Mouse (Mus musculus) neural tube, embryonic 14.5 days (tissue): ENCODE measurements at regions not wholly inside any gene's neighbourhood (a gene's known extent, or its start where the extent isn't known, plus 50 kb on each side); places are given as distances from the start of the nearest gene placed in this dataset.
"Not testable (repeated sequence)": the region's sequence is repeated elsewhere in the genome, so short reads cannot be mapped to it uniquely, and the experiment has no call there.

Experiments used
- ATAC-seq: fragments of 200-750 bp; cut with Nextera tagmentation; 2 replicates; pipeline ENCODE4 v1.8.0; 2017; ENCODE audit warnings: low read depth, mild to moderate bottlenecking, moderate TSS enrichment, moderate library complexity
- H3K27ac ChIP-seq: fragments of 300-500 bp; sonication (generic); 2 replicates; pipeline ENCODE4 v1.5.1; 2014; ENCODE audit warnings: low read depth, mild to moderate bottlenecking, control low read depth, low read length, moderate library complexity, mixed read lengths
- H3K27me3 ChIP-seq: fragments of 300-500 bp; sonication (generic); 2 replicates; pipeline ENCODE4 v1.6.1; 2014; ENCODE audit warnings: low read length; ENCODE audit not compliant: control insufficient read depth, insufficient read depth
- H3K36me3 ChIP-seq: fragments of 300-500 bp; sonication (generic); 2 replicates; pipeline ENCODE4 v1.6.1; 2014; ENCODE audit warnings: low read length, mixed read lengths; ENCODE audit not compliant: control insufficient read depth, insufficient read depth
- H3K4me1 ChIP-seq: fragments of 300-500 bp; sonication (generic); 2 replicates; pipeline ENCODE4 v1.6.1; 2014; ENCODE audit warnings: low read length; ENCODE audit not compliant: control insufficient read depth, insufficient read depth
- H3K4me2 ChIP-seq: fragments of 300-500 bp; sonication (generic); 2 replicates; pipeline ENCODE4 v1.6.1; 2014; ENCODE audit warnings: mild to moderate bottlenecking, low read depth, low read length, control low read depth
- H3K4me3 ChIP-seq: fragments of 300-500 bp; sonication (generic); 2 replicates; pipeline ENCODE4 v1.5.1; 2014; ENCODE audit warnings: low read depth, low read length, control low read depth, mixed read lengths
- H3K9ac ChIP-seq: fragments of 300-500 bp; sonication (generic); replicated peaks from 2 replicates; pipeline ENCODE4 v1.6.1; 2014; ENCODE audit warnings: low read depth, mild to moderate bottlenecking, control low read depth, low read length, mixed read lengths
- H3K9me3 ChIP-seq: fragments of 300-500 bp; sonication (generic); 2 replicates; pipeline ENCODE4 v1.6.1; 2016; ENCODE audit warnings: low read length; ENCODE audit not compliant: control insufficient read depth
- WGBS: fragments of 180-500 bp; shearing (Covaris S2); extraction: QIAGEN DNeasy Blood & Tissue Kit; methylation state at CpG from one replicate; pipeline ENCODE4 v1.1.7; 2014; 5-methylcytosine and 5-hydroxymethylcytosine counted together

DNA sequence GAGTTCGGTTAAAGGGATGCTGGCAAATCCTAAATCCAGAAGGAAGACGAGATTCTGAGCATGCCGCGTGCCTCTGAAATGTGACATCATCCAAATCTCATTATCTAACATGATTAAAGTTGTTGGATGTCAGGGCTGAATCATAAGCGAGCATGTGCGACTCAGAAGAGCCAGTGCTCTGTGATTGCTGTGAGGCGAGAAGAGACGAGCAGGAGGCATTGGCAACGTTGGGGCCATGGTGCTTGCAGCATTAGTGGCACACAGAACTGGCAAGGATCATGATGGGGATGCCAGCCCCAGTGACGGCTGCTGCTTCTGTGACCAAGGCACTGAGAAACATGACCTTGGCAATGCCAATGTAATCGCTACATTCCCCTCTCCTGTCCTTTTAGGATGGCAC lies 895.4 kb downstream of the Robo1 start:
- Histone ChIP-seq H3K4me3 (no peak overlapping the region), H3K9me3 (no peaks in the 10 kb centered on the region), H3K4me2 (no peak overlapping the region), H3K4me1 (no peaks in the 10 kb centered on the region), H3K27me3 (no peaks in the 10 kb centered on the region), H3K27ac (no peak overlapping the region), H3K36me3 (no peaks in the 10 kb centered on the region), H3K9ac (no peak overlapping the region)
- 88% methylated on average over 11 of the region's 11 CpGs for WGBS
- no peak for ATAC-seq

- Histone ChIP-seq H3K36me3 (no peaks in the 10 kb centered on the region), H3K4me2 (no peak overlapping the region)
- WGBS: 34% methylated on average over 3 of the region's 3 CpGs
Measured at GRCm38 (mm10) chr16:73200991-73201390, 892.9 kb downstream of the Robo1 start.

GRCm38 (mm10) chr16:73182776-73183175 lies 874.7 kb downstream of the Robo1 start:
- H3K36me3 ChIP-seq: no peaks in the 10 kb centered on the region
- no peak for ATAC-seq
- 33% methylated on average over 5 of the region's 5 CpGs for WGBS
- no peaks in the 10 kb centered on the region for H3K9me3 ChIP-seq
- no peak overlapping the region for H3K4me2 ChIP-seq
- no peak overlapping the region for H3K4me3 ChIP-seq
- H3K27ac ChIP-seq: no peak overlapping the region
- no peaks in the 10 kb centered on the region for H3K27me3 ChIP-seq
- no peak overlapping the region for H3K9ac ChIP-seq
- no peaks in the 10 kb centered on the region for H3K4me1 ChIP-seq

More at GRCm38 (mm10) chr16:73200991-73201390, 892.9 kb downstream of the Robo1 start:
- H3K9me3 ChIP-seq: no peaks in the 10 kb centered on the region
- no peak overlapping the region for H3K9ac ChIP-seq
- no peaks in the 10 kb centered on the region for H3K4me1 ChIP-seq
- no peak overlapping the region for H3K4me3 ChIP-seq
- H3K27ac ChIP-seq: no peak overlapping the region
- ATAC-seq: no peak
- no peaks in the 10 kb centered on the region for H3K27me3 ChIP-seq

DNA sequence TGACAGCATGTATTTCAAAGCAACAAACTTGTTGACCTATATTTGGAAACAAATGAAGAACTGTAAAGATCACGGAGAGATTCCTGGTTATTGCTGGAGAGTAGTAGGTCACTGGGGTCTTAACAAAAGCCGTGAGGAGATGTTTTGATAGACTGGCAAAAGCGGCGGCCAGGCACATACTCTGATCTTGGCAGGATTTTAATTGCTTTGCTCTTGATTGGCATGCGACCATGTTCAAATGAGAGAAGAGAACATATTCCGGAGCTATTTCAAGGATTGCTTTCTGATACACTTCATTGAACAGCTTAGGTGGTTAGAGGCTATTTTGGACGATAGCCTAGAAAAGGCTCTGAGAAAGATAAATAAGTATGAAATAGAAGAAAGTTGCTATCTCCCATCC lies 874.2 kb downstream of the Robo1 start:
- Histone ChIP-seq H3K27ac (no peak overlapping the region), H3K27me3 (no peaks in the 10 kb centered on the region), H3K36me3 (no peaks in the 10 kb centered on the region), H3K4me3 (no peak overlapping the region), H3K4me2 (no peak overlapping the region), H3K9me3 (no peaks in the 10 kb centered on the region), H3K4me1 (no peaks in the 10 kb centered on the region), H3K9ac (no peak overlapping the region)
- WGBS: 64% methylated on average over 7 of the region's 7 CpGs
- ATAC-seq: no peak

DNA sequence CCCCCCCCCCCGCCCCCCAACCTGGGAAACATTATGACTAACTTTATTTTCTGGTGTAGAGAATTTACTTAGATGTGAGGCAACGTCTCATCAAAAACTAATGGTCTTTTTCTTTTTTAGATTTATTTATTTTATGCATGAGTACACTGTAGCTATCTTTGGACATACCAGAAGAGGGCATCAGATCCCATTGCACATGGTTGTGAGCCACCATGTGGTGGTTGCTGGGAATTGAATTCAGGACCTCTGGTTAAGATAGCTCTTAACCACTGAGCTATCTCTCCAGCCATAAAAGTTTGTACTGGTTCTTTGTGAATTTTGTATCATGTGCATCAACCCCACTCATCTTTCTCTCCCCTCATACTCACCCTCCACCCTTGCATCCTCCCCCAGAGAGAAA lies 847.3 kb downstream of the Robo1 start:
- no peak overlapping the region for H3K4me3 ChIP-seq
- no peaks in the 10 kb centered on the region for H3K27me3 ChIP-seq
- H3K4me2 ChIP-seq: no peak overlapping the region
- 37% methylated on average over 2 of the region's 2 CpGs for WGBS
- H3K36me3 ChIP-seq: no peaks in the 10 kb centered on the region
- no peak overlapping the region for H3K9ac ChIP-seq
- H3K9me3 ChIP-seq: no peaks in the 10 kb centered on the region
- ATAC-seq: no peak
- no peaks in the 10 kb centered on the region for H3K4me1 ChIP-seq
- no peak overlapping the region for H3K27ac ChIP-seq

GRCm38 (mm10) chr16:73127927-73128326 lies 819.8 kb downstream of the Robo1 start:
- 100% methylated on average over 1 of the region's 1 CpGs for WGBS
- H3K4me3 ChIP-seq, H3K27ac ChIP-seq, H3K27me3 ChIP-seq, H3K4me2 ChIP-seq, H3K4me1 ChIP-seq, H3K36me3 ChIP-seq, ATAC-seq, H3K9ac ChIP-seq, H3K9me3 ChIP-seq: not testable (repeated sequence)

GRCm38 (mm10) chr16:73120568-73120967 lies 812.5 kb downstream of the Robo1 start:
- no peaks in the 10 kb centered on the region for H3K36me3 ChIP-seq
- no peak overlapping the region for H3K4me3 ChIP-seq
- no peaks in the 10 kb centered on the region for H3K4me1 ChIP-seq
- no peak overlapping the region for H3K9ac ChIP-seq
- H3K4me2 ChIP-seq: no peak overlapping the region
- ATAC-seq: no peak
- H3K27me3 ChIP-seq: 0 out of 2 replicates have a peak, but pooled peaks cover 3% of the 10 kb centered on the region
- H3K9me3 ChIP-seq: no peaks in the 10 kb centered on the region
- no peak overlapping the region for H3K27ac ChIP-seq

DNA sequence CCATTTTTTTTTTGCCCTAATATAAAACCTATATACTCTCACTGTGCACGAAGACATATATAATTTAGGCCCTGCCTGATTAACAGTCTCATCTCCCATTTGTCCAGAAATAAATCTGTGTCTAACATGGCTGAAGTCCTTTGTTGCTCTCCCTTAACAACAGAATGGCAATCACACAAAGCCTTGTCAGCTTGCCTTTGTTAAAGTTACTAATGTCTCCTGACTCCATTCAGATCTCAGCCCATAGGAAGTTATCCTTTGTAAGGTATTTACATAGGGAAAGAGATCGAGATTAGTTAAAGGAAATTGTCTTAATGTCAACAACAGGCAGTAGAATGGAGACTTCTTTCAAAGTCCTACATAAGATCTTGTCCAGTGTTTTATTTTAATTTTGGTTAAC lies 809.2 kb downstream of the Robo1 start:
- no peaks in the 10 kb centered on the region for H3K9me3 ChIP-seq
- H3K36me3 ChIP-seq: no peaks in the 10 kb centered on the region
- no peak overlapping the region for H3K9ac ChIP-seq
- H3K4me3 ChIP-seq: no peak overlapping the region
- no peak overlapping the region for H3K4me2 ChIP-seq
- no peak overlapping the region for H3K27ac ChIP-seq
- 0 out of 2 replicates have a peak, but pooled peaks cover 3% of the 10 kb centered on the region for H3K27me3 ChIP-seq
- WGBS: 14% methylated on average over 2 of the region's 2 CpGs
- H3K4me1 ChIP-seq: no peaks in the 10 kb centered on the region
- ATAC-seq: no peak

DNA sequence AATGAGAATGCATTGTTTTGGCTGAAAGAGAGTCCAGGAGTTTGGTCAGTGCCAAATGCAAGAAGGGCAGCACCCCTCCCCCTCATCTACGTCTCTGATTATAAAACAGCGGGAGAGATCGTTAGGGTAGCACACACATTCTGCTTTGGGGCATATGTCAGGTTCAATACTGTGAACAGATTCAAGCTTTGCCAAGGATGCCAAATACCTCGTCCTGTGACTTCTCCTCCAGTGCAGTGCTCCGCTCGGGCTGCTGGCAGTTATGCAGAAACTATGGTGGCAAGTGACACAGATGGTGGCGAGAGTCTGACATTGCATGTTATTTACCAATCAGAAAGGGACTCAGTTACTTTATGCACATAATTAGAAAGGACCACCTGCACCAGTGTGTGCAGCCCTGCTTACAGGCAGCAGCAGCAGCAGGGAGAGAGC lies 799.9 kb downstream of the Robo1 start:
- peak; percentile 90; the same call in 1 of the 2 replicates for ATAC-seq
- H3K27ac ChIP-seq: no peak overlapping the region
- 30% methylated on average over 7 of the region's 7 CpGs for WGBS

GRCm38 (mm10) chr16:73107608-73108007 lies 799.5 kb downstream of the Robo1 start:
- H3K4me1 ChIP-seq: 0 out of 2 replicates have a peak, but pooled peaks cover 7% of the 10 kb centered on the region
- no peak overlapping the region for H3K4me3 ChIP-seq
- H3K9me3 ChIP-seq: no peaks in the 10 kb centered on the region
- no peaks in the 10 kb centered on the region for H3K36me3 ChIP-seq
- no peak overlapping the region for H3K4me2 ChIP-seq
- WGBS: 68% methylated on average over 9 of the region's 9 CpGs
- no peak overlapping the region for H3K27ac ChIP-seq
- H3K9ac ChIP-seq: no peak overlapping the region
- ATAC-seq: no peak
- no peaks in the 10 kb centered on the region for H3K27me3 ChIP-seq

More for the DNA sequence above, 799.9 kb downstream of the Robo1 start:
- 0 out of 2 replicates have a peak, but pooled peaks cover 7% of the 10 kb centered on the region for H3K4me1 ChIP-seq
- no peaks in the 10 kb centered on the region for H3K9me3 ChIP-seq
- no peak overlapping the region for H3K9ac ChIP-seq
- no peaks in the 10 kb centered on the region for H3K36me3 ChIP-seq
- H3K27me3 ChIP-seq: no peaks in the 10 kb centered on the region
- no peak overlapping the region for H3K4me2 ChIP-seq
- no peak overlapping the region for H3K4me3 ChIP-seq
